Mouse (Mus musculus): Measurements from ENCODE around the gene Slc43a1. TPM values are rescaled to one million over a fixed set of nuclear protein-coding genes. Genes with fewer than 3 reads are reported as not detected.

Slc43a1 gene
- polyA plus RNA-seq, 1 experiment, result 3.6 TPM

DNA sequence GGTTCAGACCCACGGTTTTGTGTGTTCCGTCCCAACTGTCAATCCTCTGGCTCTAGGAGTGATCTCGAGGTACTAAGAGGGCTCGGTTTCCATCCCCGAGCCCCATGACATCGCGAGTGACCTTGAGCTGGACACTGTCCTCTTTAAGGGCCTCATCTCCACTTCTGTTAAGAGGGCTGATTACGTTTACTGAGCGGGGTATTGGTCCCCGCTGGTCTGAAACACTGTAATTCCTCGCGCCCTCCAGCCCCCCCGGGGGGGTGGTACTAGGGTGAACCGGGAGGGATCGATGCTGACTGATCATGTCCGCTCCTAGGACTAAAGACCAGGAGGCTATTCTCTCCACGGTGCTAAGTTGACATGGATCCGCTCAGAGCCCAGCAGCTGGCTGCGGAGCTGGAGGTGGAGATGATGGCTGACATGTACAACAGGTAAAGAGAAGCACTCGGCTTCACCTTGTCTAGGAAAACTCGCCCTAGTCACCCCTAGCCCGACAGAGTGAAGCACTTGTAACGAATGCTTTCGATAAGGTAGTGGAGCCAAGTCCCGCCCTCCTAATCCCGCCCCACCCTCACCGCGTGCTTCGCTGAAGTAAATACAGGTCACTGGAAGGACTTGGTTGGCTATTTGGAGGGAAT is 11.2 kb upstream of the Slc43a1 start:
- H3K27me3 ChIP-seq (replicated peaks; ENCODE audit: control insufficient read depth, insufficient read depth, low read length), result no peaks in the 10 kb centered on the region
- WGBS, result under 1% methylated on average over 29 of the region's 29 CpGs
- peak; percentile 51 for DNase-seq
- H3K36me3 ChIP-seq (ENCODE audit: control insufficient read depth, insufficient read depth, low read length), result no peaks in the 10 kb centered on the region
- H3K27ac ChIP-seq (ENCODE audit: insufficient read depth, low read depth, low read length), result peak overlapping the region; percentile 19
- TF ChIP-seq CTCF (conservative IDR thresholded peaks at IDR 0.05; ENCODE audit: insufficient read depth, insufficient read length, low read depth, low read length) (no peak), POLR2A (IDR thresholded peaks at IDR 0.05; ENCODE audit: low read depth, low read length) (no peak)
- H3K4me3 ChIP-seq (ENCODE audit: insufficient read depth, low read depth, low read length), result peak overlapping the region; percentile 78
- peaks cover 2% of the 10 kb centered on the region; the same call in 1 of the 2 replicates for H3K4me1 ChIP-seq (ENCODE audit: control insufficient read depth, insufficient read depth, low read length)

DNA sequence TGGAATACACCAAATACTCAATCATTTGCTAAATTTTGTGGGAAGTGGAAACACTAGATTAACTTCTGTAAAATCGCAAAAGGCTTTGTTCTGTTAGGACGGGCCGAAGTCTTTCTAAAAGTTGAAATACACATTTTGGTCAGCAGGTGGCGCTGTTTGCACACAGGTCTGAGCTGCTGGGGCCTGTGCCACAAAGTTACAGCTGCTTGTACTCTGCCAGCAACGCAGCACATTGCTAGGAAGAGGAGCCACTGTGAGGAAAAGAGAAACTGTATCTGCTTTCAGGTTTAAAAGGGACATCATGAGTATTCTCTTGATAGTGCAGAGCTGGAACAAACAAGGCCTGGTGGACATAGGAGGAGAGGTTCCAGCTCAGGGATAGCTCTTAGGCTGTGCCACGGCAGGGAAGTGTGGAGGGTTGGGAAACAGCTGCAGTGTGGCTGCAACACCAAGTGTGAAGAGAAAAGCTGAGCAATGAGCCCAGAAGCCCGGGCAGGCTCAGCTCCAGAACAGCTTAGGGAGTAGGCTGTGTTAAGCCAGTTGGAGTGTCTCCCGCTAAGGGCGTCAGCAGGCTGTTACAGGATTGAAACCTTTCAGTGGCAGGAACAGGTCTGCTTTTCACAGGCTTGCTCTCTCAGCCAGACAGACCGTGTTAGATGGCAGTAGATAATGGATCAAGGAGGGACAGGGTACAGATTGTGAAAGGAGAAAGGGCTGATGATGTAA is 6.8 kb upstream of the Slc43a1 start:
- Histone ChIP-seq H3K27ac (ENCODE audit: insufficient read depth, low read depth, low read length) (no peak overlapping the region), H3K27me3 (replicated peaks; ENCODE audit: control insufficient read depth, insufficient read depth, low read length) (no peaks in the 10 kb centered on the region), H3K4me3 (ENCODE audit: insufficient read depth, low read depth, low read length) (no peak overlapping the region), H3K36me3 (ENCODE audit: control insufficient read depth, insufficient read depth, low read length) (no peaks in the 10 kb centered on the region), H3K4me1 (ENCODE audit: control insufficient read depth, insufficient read depth, low read length) (no peaks in the 10 kb centered on the region; the same call in 1 of the 2 replicates)
- 33% methylated on average over 10 of the region's 10 CpGs for WGBS
- DNase-seq, result peak; percentile 90
- no peak for TF ChIP-seq POLR2A (IDR thresholded peaks at IDR 0.05; ENCODE audit: low read depth, low read length)
- peak; percentile 93 for TF ChIP-seq CTCF (conservative IDR thresholded peaks at IDR 0.05; ENCODE audit: insufficient read depth, insufficient read length, low read depth, low read length)

DNA sequence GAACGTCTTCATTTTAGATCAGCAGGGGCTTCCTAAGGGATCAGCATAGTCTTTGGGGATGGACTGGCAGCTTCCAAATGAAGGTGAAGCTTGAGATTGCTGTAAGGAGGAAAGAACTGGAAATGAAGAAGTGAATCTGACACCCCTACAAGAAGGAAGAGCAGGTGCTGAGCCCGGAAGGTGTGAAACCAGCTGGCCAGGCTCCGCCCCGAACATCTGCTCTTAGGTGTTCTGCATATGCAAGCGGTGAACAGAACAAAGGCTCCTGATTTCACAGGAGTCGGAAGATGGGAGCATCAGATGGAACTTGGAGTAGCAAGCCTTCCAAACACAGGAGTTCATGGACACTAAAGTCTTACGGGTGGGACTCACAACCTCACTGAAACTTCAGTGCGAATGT is 1.5 kb upstream of the Slc43a1 start:
- TF ChIP-seq POLR2A (IDR thresholded peaks at IDR 0.05; ENCODE audit: low read depth, low read length) (no peak), CTCF (conservative IDR thresholded peaks at IDR 0.05; ENCODE audit: insufficient read depth, insufficient read length, low read depth, low read length) (no peak)
- Histone ChIP-seq H3K36me3 (ENCODE audit: control insufficient read depth, insufficient read depth, low read length) (no peaks in the 10 kb centered on the region), H3K27me3 (replicated peaks; ENCODE audit: control insufficient read depth, insufficient read depth, low read length) (peaks cover 4% of the 10 kb centered on the region; the same call in 1 of the 2 replicates), H3K4me3 (ENCODE audit: insufficient read depth, low read depth, low read length) (no peak overlapping the region), H3K27ac (ENCODE audit: insufficient read depth, low read depth, low read length) (no peak overlapping the region), H3K4me1 (ENCODE audit: control insufficient read depth, insufficient read depth, low read length) (peaks cover 10% of the 10 kb centered on the region; the same call in 1 of the 2 replicates)
- no peak for DNase-seq
- 71% methylated on average over 8 of the region's 8 CpGs for WGBS

DNA sequence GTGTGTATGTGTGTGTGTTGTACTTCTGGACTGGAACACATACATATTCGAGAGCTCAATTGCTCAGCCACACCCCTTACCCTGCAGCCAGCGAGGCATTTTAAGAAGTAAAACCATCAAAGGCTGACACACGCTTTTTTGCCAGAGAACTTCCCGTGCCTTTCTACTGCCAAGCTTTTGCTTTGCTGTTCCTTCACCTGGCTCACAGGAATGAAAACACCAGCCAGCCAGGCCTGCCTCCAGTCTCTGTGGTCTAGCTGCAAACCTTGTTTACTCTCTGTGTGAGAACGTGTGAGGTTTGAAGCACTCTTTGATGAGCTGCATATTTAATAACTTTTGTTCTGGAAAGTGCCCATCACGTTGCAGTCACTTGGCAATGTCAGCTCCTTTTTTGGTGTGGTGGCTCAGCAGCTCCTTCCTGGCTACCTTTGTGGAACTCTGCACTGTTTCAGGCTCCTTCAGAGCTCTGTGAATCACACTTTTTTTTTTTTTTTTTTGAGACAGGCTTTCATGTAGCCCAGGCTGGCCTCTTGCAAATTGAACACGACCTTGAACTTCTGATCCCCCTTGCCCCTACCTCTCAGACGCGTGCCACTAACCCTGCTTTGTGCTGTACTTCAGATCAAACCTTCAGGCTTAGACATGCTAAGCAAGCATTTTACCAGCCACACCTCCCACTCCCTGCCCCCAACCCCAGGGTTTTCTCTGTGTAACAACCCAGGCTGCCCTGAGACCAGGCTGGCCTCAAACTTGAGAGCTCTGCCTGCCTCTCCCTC is 645 bp upstream of the Slc43a1 start:
- Histone ChIP-seq H3K4me3 (ENCODE audit: insufficient read depth, low read depth, low read length) (no peak overlapping the region), H3K36me3 (ENCODE audit: control insufficient read depth, insufficient read depth, low read length) (no peaks in the 10 kb centered on the region), H3K27me3 (replicated peaks; ENCODE audit: control insufficient read depth, insufficient read depth, low read length) (peaks cover 4% of the 10 kb centered on the region; the same call in 1 of the 2 replicates), H3K27ac (ENCODE audit: insufficient read depth, low read depth, low read length) (no peak overlapping the region), H3K4me1 (ENCODE audit: control insufficient read depth, insufficient read depth, low read length) (peaks cover 10% of the 10 kb centered on the region; the same call in 1 of the 2 replicates)
- DNase-seq, result no peak
- 47% methylated on average over 9 of the region's 9 CpGs for WGBS
- TF ChIP-seq POLR2A (IDR thresholded peaks at IDR 0.05; ENCODE audit: low read depth, low read length), result no peak
- no peak for TF ChIP-seq CTCF (conservative IDR thresholded peaks at IDR 0.05; ENCODE audit: insufficient read depth, insufficient read length, low read depth, low read length)

DNA sequence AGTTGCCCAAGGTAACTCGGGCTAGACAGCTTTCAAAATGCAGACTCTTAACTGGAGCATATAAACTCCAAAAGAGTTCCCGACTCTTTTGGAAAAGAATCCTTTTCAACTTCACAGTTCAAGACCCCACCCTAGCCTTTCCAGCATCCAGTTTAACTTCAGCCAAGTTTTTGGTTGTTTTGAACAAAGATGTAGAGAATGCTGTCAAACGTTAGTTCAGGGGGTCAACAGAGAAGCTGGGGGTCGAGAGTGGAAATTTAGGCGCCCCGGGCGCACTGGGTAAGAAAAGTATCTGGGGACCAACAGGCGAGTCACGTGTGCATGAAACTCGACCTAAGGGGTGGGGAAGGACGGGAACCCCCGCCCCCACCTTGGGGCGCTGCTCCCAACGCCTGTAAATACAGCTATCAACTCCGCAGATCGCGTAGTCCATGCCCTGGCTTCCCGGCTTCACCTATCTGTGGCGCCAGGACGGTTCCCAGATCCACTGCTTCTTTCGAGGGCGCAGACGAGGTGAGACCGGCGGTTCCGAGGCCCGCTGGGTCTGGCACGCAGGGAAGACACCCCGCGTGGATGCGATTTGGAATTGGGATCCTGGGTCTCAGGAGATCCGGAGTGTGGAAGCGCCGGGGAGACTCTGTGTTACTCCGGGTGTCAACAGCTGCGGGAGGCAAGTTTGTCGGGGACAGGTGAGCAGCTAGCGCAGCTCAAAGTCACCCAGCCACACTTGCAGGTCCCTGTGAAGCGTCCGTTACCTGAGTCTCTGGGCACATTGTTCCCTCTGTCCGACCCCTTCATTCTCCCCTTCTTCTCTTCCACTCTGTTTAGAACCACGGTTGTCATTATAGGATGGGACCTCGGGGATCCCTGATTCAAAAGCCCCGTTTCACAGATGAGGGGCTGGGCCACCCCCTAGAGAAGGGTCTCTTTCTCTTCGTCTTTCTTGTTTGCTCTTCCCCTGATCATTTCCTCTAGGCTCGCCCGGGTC is 637 bp downstream of the Slc43a1 start:
- peak; percentile 29 for DNase-seq
- peak overlapping the region; percentile 58 for H3K4me3 ChIP-seq (ENCODE audit: insufficient read depth, low read depth, low read length)

More for the DNA sequence above, 637 bp downstream of the Slc43a1 start:
- no peak for TF ChIP-seq POLR2A (IDR thresholded peaks at IDR 0.05; ENCODE audit: low read depth, low read length)
- TF ChIP-seq CTCF (conservative IDR thresholded peaks at IDR 0.05; ENCODE audit: insufficient read depth, insufficient read length, low read depth, low read length), result no peak
- 0 out of 2 replicates have a peak overlapping the region, but pooled peaks have one; percentile 36 for H3K27ac ChIP-seq (ENCODE audit: insufficient read depth, low read depth, low read length)
- H3K4me1 ChIP-seq (ENCODE audit: control insufficient read depth, insufficient read depth, low read length), result peaks cover 10% of the 10 kb centered on the region; the same call in 1 of the 2 replicates
- no peaks in the 10 kb centered on the region for H3K36me3 ChIP-seq (ENCODE audit: control insufficient read depth, insufficient read depth, low read length)
- H3K27me3 ChIP-seq (replicated peaks; ENCODE audit: control insufficient read depth, insufficient read depth, low read length), result peaks cover 4% of the 10 kb centered on the region; the same call in 1 of the 2 replicates
- WGBS, result 2% methylated on average over 47 of the region's 47 CpGs
